In genomic region chr11:106744949-106745348, GRCm38 (mm10) we compare ENCODE assay signal across 14 mouse cellular contexts. TPM values are rescaled to one million over a fixed set of nuclear protein-coding genes. Genes with fewer than 3 reads are reported as not detected.
DNase-seq lines count a peak whose midpoint lies in the region; ATAC-seq and TF ChIP-seq lines count a peak whose summit lies in the region.
"Had no signal": no experiment of that assay in that cellular context is flagged by ENCODE, and none has a peak within 500 bp of the region (broad histone marks: within the 10 kb centered on the region; RNA-seq: fewer than 3 reads in every experiment).

No protein-coding gene starts in this region.

- peak; percentile 44; the same call in 1 of the 2 replicates for TF ChIP-seq CTCF in kidney, postnatal 0 days (IDR thresholded peaks at IDR 0.05; ENCODE audit: low read depth)
- TF ChIP-seq CTCF in cortical plate, adult 2 months (IDR thresholded peaks at IDR 0.05; ENCODE audit: extremely low read depth, insufficient read depth, low read length): 0 out of 2 replicates have a peak, but pooled peaks have one; percentile 11

- H3K4me3 ChIP-seq in kidney, postnatal 0 days (replicated peaks; ENCODE audit: low read depth, low read length): no peak overlapping the region
- no peak overlapping the region for H3K4me3 ChIP-seq in cortical plate, adult 2 months (ENCODE audit: insufficient read depth, low read length)
- H3K4me3 ChIP-seq: forebrain, embryonic 15.5 days; hindbrain, embryonic 13.5 days; midbrain, embryonic 10.5 days; myocyte had no signal

- 90% methylated on average over 5 of the region's 5 CpGs for WGBS in kidney, postnatal 0 days

- no peak for ATAC-seq in kidney, postnatal 0 days (replicated peaks; ENCODE audit: low FRiP score, low read depth)
- ATAC-seq: forebrain, embryonic 15.5 days had no signal

- no peak overlapping the region for H3K4me2 ChIP-seq in kidney, postnatal 0 days (ENCODE audit: low read length)
- H3K4me2 ChIP-seq: forebrain, embryonic 15.5 days; hindbrain, embryonic 13.5 days had no signal

- no peaks in the 10 kb centered on the region for H3K9me3 ChIP-seq in kidney, postnatal 0 days (replicated peaks; ENCODE audit: low read length)
- H3K9me3 ChIP-seq: hindbrain, embryonic 13.5 days had no signal

- no peak overlapping the region for H3K9ac ChIP-seq in kidney, postnatal 0 days (ENCODE audit: low read depth, low read length)
- H3K9ac ChIP-seq: forebrain, embryonic 15.5 days; hindbrain, embryonic 13.5 days had no signal

- no peaks in the 10 kb centered on the region for H3K36me3 ChIP-seq in kidney, postnatal 0 days (ENCODE audit: insufficient read depth, low read length)
- H3K36me3 ChIP-seq: forebrain, embryonic 15.5 days; hindbrain, embryonic 13.5 days; midbrain, embryonic 10.5 days had no signal

- H3K27me3 ChIP-seq in kidney, postnatal 0 days (ENCODE audit: insufficient read depth, low read length): no peaks in the 10 kb centered on the region
- H3K27me3 ChIP-seq: forebrain, embryonic 15.5 days had no signal

- TF ChIP-seq POLR2A in cortical plate, adult 2 months (IDR thresholded peaks at IDR 0.05; ENCODE audit: extremely low read depth, insufficient read depth, low read length): no peak

- DNase-seq in kidney, postnatal 0 days (ENCODE audit: low spot score): no peak
- DNase-seq in kidney, postnatal 25 days: no peak
- DNase-seq in 3T3-L1 (ENCODE audit: low read depth, low spot score) (peak; percentile 37), A20 (ENCODE audit: low read depth, low spot score) (peak; percentile 59)
- DNase-seq in cerebellum, adult 9-11 months: no peak
- no peak for DNase-seq in layer of hippocampus, adult 9-10 months (ENCODE audit: low spot score)
- DNase-seq: cerebellum, adult 2 months; gastrocnemius, postnatal 36 days; right cerebral cortex, postnatal 14 days had no signal

- H3K27ac ChIP-seq in kidney, postnatal 0 days: no peak overlapping the region
- H3K27ac ChIP-seq in cortical plate, adult 2 months (ENCODE audit: insufficient read depth, low read length): no peak overlapping the region
- H3K27ac ChIP-seq: forebrain, embryonic 15.5 days; hindbrain, embryonic 13.5 days; midbrain, embryonic 10.5 days had no signal

- no peaks in the 10 kb centered on the region for H3K4me1 ChIP-seq in kidney, postnatal 0 days (replicated peaks; ENCODE audit: insufficient read depth, low read length)
- no peaks in the 10 kb centered on the region for H3K4me1 ChIP-seq in cortical plate, adult 2 months (ENCODE audit: control insufficient read depth, insufficient read depth, low read length)

RNA-seq across cellular contexts. Expression of gene Pecam1, which starts 5.5 kb away (rescaled TPM):
- polyA plus RNA-seq in kidney, postnatal 0 days (2015; fragmentation: Nextera tagmentation; extraction: Ambion mirVana): 54.1 and 55.0 TPM in 2 replicates
- polyA plus RNA-seq in cortical plate, adult 2 months (2012; rRNA removed): 20.4 TPM in 2 replicates

RNA-seq across cellular contexts. Expression of gene Milr1, which starts 6.1 kb away (rescaled TPM):
- polyA plus RNA-seq in kidney, postnatal 0 days (2015; fragmentation: Nextera tagmentation; extraction: Ambion mirVana): 0.78 and 0.89 TPM in 2 replicates
- polyA plus RNA-seq in cortical plate, adult 2 months (2012; rRNA removed): 0.23 and 0.38 TPM in 2 replicates

RNA-seq across cellular contexts. Expression of gene Polg2, which starts 34.4 kb away (rescaled TPM):
- 11.1 and 11.9 TPM in 2 replicates for polyA plus RNA-seq in kidney, postnatal 0 days (2015; fragmentation: Nextera tagmentation; extraction: Ambion mirVana)
- polyA plus RNA-seq in cortical plate, adult 2 months (2012; rRNA removed): 3.8 and 4.8 TPM in 2 replicates

RNA-seq across cellular contexts. Expression of gene Ddx5, which starts 44.0 kb away (rescaled TPM):
- polyA plus RNA-seq in kidney, postnatal 0 days (2015; fragmentation: Nextera tagmentation; extraction: Ambion mirVana): 297 and 309 TPM in 2 replicates
- 408 and 412 TPM in 2 replicates for polyA plus RNA-seq in cortical plate, adult 2 months (2012; rRNA removed)

RNA-seq across cellular contexts. Expression of gene Cep95, which starts 44.1 kb away (rescaled TPM):
- 12.7 and 13.8 TPM in 2 replicates for polyA plus RNA-seq in kidney, postnatal 0 days (2015; fragmentation: Nextera tagmentation; extraction: Ambion mirVana)
- 15.5 and 21.0 TPM in 2 replicates for polyA plus RNA-seq in cortical plate, adult 2 months (2012; rRNA removed)

Comparison
In these comparisons a context has a peak if more than half of its experiments do, and no peak if none do; other contexts are left out.
1. DNase-seq: peak in 3T3-L1 (single experiment) and A20 (single experiment); none in kidney, postnatal 0 days (single experiment), kidney, postnatal 25 days (0 of 2), cerebellum, adult 9-11 months (single experiment) and layer of hippocampus, adult 9-10 months (single experiment).